Mouse (Mus musculus) gastrocnemius, adult 2 months (tissue): ENCODE data around the gene Pla2g4e. TPM values are rescaled to one million over a fixed set of nuclear protein-coding genes. Genes with fewer than 3 reads are reported as not detected.
A peak's percentile ranks its signal among the peaks of the same experiment; 100 is the strongest.

Source experiments
- DNase-seq: peaks from one replicate; pipeline ENCODE4 v3.0.0; 2022
- H3K27ac ChIP-seq: fragments of 200-600 bp; 2 replicates; pipeline ENCODE4 v1.8.1; 2022; ENCODE audit warnings: mild to moderate bottlenecking
- H3K4me3 ChIP-seq: fragments of 200-600 bp; 2 replicates; pipeline ENCODE4 v1.8.1; 2022; ENCODE audit warnings: mild to moderate bottlenecking, moderate library complexity
- CTCF ChIP-seq: fragments of 200-600 bp; IDR thresholded peaks from 2 replicates; pipeline ENCODE4 v1.8.1; 2022; ENCODE audit warnings: antibody characterized with exemption, mild to moderate bottlenecking, moderate library complexity
- intact Hi-C: fragments of 180-260 bp; cut with DNase I; formaldehyde crosslinking; loops from one replicate; pipeline ENCODE4 v1.15.1; 2025
- long read RNA-seq, 2 experiments: library from polyadenylated mRNA; stranded (forward); transcript quantifications; one replicate each; pipeline ENCODE4 v2.0.0; 2021
- total RNA-seq, 2 experiments: library from RNA; stranded (reverse); gene quantifications; 2 replicates each; pipeline ENCODE4 v1.2.3; 2021

Pla2g4e gene
- 10 to 100 TPM; 27.8 to 31.8 TPM for total RNA-seq
- long read RNA-seq, experiment 1, full-length matches to known transcripts, result 8 of 17 reads
- long read RNA-seq, experiment 1, partial matches to known transcripts, result 5 of 17 reads
- long read RNA-seq, experiment 1, other reads (novel, unspliced or antisense), result 4 of 17 reads
- long read RNA-seq, experiment 2, full-length matches to known transcripts, result 1 of 14 reads
- long read RNA-seq, experiment 2, partial matches to known transcripts, result 4 of 14 reads
- long read RNA-seq, experiment 2, other reads (novel, unspliced or antisense), result 9 of 14 reads

DNA sequence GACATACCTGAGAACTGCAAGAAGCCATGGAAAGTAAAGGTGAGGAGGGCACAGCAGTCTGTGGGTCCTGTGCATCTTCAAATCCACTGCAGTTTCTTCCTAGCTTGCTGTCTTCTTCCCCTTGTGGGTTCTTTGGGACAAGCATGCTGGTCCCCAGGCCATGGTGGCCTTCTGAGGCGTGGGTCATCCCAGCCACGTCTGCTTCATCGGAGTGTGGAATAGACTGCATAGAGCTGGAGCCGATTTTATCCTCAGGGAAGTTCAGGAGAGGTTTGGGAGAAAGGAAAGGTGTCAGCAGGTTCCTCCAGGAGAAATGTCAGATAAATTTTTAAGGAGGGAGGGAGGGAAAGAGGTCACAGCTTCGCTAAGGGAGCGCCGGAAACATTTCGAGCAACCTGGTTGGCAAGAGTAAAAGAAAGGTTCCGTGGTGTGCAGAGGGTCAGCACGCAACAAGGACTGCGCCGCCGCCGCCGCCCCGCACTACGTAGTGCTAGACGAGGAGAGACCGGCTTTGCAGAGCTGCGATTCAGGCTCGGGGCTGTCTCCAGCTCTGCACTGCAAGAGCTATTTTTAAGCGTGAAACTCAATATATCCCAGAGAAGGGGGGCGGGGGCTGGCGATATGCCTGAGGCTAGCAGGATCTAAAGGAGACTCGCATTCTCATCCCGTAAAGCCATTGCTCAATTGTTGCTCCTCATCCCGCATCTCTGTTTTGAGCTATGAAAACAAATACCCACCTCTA lies at the start of gene Pla2g4e:
Gene Pla2g4e (minus strand): TSS at position 657 of the 742 bp plus-strand sequence.
- Histone ChIP-seq H3K4me3 (peak within 1 kb of the TSS; percentile 77), H3K27ac (peak within 1 kb of the TSS; percentile 91)
- peak; percentile 86 for DNase-seq
- intact Hi-C loops, result loop anchor here (2.0 kb wide), 1 partner anchor 40 kb away; no protein-coding TSS in a partner anchor
- TF ChIP-seq CTCF, result no peak

DNA sequence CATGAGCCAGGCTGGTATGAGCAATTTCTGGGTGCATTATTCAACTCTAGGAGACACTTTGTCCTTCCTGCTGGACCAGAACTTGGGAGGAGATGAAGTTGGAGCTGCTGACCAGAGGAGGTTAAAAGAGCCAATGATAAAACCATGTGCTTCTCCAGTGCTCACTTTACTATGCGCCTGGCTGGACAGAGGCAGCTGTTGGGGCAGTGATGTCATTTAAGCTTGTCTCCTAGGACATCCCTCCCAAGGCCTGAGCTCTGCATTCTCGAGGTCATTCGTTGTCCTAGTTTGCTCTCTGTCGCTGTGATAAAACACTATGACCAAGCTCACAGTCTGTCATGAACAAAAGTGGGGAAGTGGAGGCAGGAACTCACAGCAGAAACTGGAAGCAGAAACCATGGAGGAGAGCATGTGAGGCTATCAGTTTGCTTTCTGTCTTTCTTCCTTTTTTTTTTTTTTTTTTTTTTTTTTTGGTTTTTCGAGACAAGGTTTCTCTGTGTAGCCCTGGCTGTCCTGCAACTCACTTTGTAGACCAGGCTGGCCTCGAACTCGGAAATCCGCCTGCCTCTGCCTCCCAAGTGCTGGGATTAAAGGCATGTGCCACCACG lies 46.4 kb upstream of the Pla2g4e start:
- no peak overlapping the region for H3K4me3 ChIP-seq
- intact Hi-C loops, result no loop called here
- no peak overlapping the region for H3K27ac ChIP-seq
- no peak for DNase-seq
- TF ChIP-seq CTCF, result no peak

- intact Hi-C loops, result no loop called here
- no peak within 1 kb of the TSS for H3K4me3 ChIP-seq
- DNase-seq, result no peak
These were observed 43.9 kb upstream of the Pla2g4e start, which contains the start of gene Pla2g4d for GRCm38 (mm10) chr2:120288995-120289394. TSS of gene Pla2g4d (minus strand) at chr2:120289197.

GRCm38 (mm10) chr2:120288401-120288800 lies 43.3 kb upstream of the Pla2g4e start:
- TF ChIP-seq CTCF, result no peak
- intact Hi-C loops, result no loop called here
- H3K27ac ChIP-seq, result no peak overlapping the region
- no peak for DNase-seq
- H3K4me3 ChIP-seq, result no peak overlapping the region

More at GRCm38 (mm10) chr2:120288995-120289394, 43.9 kb upstream of the Pla2g4e start, which contains the start of gene Pla2g4d:
- H3K27ac ChIP-seq, result no peak within 1 kb of the TSS
- TF ChIP-seq CTCF, result no peak

DNA sequence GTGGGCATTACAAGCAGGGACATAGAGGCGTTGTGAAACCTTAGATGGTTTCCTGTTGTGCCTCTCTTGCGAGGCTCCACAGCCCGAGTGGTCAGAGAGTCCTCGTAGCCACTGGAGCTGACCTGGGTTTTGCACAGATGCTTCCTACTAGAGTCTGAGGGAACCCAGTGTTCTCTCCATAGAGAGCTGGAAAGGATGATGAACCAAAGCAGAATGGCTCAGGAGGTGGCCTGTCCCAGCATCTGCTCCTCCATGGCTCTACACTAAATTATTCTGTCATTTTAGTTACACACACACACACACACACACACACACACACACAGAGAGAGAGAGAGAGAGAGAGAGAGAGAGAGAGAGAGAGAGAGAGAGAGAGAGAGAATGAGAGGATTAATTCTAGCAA lies 40.5 kb upstream of the Pla2g4e start:
- Histone ChIP-seq H3K4me3 (no peak overlapping the region), H3K27ac (no peak overlapping the region)
- DNase-seq, result no peak
- no peak for TF ChIP-seq CTCF
- intact Hi-C loops, result no loop called here

- Histone ChIP-seq H3K4me3 (no peak overlapping the region), H3K27ac (no peak overlapping the region)
- DNase-seq, result no peak
- intact Hi-C loops, result loop anchor here (5.0 kb wide), 1 partner anchor 202 kb away; no protein-coding TSS in a partner anchor
- TF ChIP-seq CTCF, result no peak
These were observed 39.6 kb upstream of the Pla2g4e start for GRCm38 (mm10) chr2:120284705-120285104.

- Histone ChIP-seq H3K27ac (no peak overlapping the region), H3K4me3 (no peak overlapping the region)
- intact Hi-C loops, result loop anchor here (5.0 kb wide), 1 partner anchor 202 kb away; no protein-coding TSS in a partner anchor
- TF ChIP-seq CTCF, result no peak
- peak; percentile 23 for DNase-seq
These were observed 39.0 kb upstream of the Pla2g4e start for GRCm38 (mm10) chr2:120284094-120284493.

DNA sequence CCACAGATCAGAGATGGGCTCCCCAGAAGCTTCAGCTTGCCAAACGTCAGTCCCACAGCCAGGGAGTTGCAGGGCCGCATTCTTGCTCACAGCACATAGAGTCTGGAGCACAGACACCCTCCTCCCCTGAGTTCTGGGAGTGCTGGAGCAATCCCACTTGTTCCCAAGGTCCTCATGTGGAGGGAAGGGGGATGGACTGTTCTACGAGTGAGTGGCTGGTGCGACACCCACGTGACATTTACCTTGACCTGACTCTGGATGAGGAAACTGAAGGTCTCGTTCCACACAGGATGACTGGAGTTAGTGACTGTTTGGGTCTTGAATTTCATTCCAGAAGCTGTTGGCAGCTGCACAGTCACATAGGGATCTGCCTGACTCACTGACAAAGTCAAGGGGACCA lies 38.4 kb upstream of the Pla2g4e start:
- Histone ChIP-seq H3K27ac (no peak overlapping the region), H3K4me3 (no peak overlapping the region)
- TF ChIP-seq CTCF, result no peak
- intact Hi-C loops, result loop anchor here (5.0 kb wide), 1 partner anchor 201 kb away; no protein-coding TSS in a partner anchor
- DNase-seq, result peak; percentile 19

- DNase-seq, result no peak
- intact Hi-C loops, result loop anchor here (5.0 kb wide), 1 partner anchor 199 kb away; no protein-coding TSS in a partner anchor
- peak; percentile 25; the same call in 1 of the 2 replicates for TF ChIP-seq CTCF
- Histone ChIP-seq H3K27ac (no peak overlapping the region), H3K4me3 (no peak overlapping the region)
These were observed 36.1 kb upstream of the Pla2g4e start for GRCm38 (mm10) chr2:120281221-120281620.

DNA sequence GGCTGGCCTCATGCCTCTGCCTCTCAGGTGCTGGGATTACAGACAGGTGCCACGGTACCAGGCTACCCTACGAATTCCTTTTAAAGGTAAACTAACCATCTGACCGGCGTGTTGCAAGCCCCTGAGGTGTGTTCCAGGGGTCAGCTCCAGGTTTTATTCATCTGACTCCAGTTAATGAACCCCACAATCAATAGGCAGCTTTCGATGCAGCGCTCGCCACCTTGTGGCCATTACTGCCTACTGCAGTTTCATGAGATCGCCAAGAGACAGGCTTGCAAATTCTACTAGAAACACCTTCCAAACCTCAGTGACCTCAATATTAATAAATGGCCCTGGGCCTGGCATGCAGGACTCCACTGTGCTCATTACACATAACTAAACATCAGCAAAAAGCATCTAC lies 34.8 kb upstream of the Pla2g4e start:
- H3K4me3 ChIP-seq, result no peak overlapping the region
- DNase-seq, result peak; percentile 66
- H3K27ac ChIP-seq, result no peak overlapping the region
- peak; percentile 91; the same call in 1 of the 2 replicates for TF ChIP-seq CTCF
- intact Hi-C loops, result loop anchor here (5.0 kb wide), 1 partner anchor 198 kb away; no protein-coding TSS in a partner anchor

DNA sequence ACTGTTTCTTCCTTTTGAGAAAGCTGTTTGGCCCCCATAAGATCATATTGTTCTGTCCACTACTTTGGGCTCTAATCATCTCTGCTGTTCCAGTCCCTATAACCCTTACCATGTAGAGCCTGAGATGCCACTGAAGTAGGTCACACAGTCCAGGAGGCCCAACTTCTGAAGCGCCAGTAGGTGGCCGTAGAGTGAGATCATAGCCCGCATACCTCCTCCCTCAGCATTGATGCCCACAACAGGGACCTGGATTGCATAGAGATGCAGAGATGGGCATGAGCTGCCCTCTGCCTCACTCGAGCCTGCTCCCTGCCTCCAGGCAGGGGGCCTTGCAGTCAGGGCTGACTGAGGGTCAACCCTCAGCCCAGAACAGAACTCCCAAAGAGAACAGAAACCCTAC lies 31.8 kb upstream of the Pla2g4e start:
- intact Hi-C loops, result no loop called here
- no peak for TF ChIP-seq CTCF
- Histone ChIP-seq H3K27ac (no peak overlapping the region), H3K4me3 (no peak overlapping the region)
- no peak for DNase-seq

GRCm38 (mm10) chr2:120268635-120269034 lies 23.5 kb upstream of the Pla2g4e start:
- peak; percentile 2; the same call in 1 of the 2 replicates for TF ChIP-seq CTCF
- no peak for DNase-seq
- Histone ChIP-seq H3K27ac (no peak overlapping the region), H3K4me3 (no peak overlapping the region)
- intact Hi-C loops, result no loop called here
